Mouse (Mus musculus): ENCODE measurements around the gene Fezf1.

DNA sequence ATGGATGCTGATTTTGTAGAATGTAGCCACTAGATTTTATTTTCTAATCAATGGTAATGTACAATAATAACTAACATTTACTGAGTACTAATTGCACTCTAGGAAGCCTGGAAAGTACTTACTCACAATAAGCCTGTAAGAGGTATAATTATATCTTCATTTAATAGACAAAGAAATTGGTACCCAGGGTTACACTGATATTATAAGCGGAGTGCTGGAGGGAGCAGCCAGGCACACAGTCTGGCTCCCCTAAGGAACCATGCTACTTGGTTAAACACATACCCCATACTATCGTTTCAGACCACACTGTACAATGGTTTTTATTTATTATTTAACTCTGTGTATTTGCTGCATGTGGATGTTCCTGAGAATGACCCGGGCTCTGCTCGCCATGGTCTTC is 46.5 kb upstream of the Fezf1 start:
- TF ChIP-seq CTCF (conservative IDR thresholded peaks at IDR 0.05; ENCODE audit: insufficient read depth, insufficient read length, low read depth, low read length) (no peak), POLR2A (IDR thresholded peaks at IDR 0.05; ENCODE audit: low read depth, low read length) (no peak)

Data from kidney, adult 2 months (tissue).